In genomic region chr14:43812458-43812857, GRCm38 (mm10) we compare ENCODE assay signal across 12 mouse cellular contexts. TPM values are rescaled to one million over a fixed set of nuclear protein-coding genes. Genes with fewer than 3 reads are reported as not detected.
DNase-seq lines count a peak whose midpoint lies in the region; ATAC-seq and TF ChIP-seq lines count a peak whose summit lies in the region.
"Not testable (repeated sequence)": the region's sequence is repeated elsewhere in the genome, so short reads cannot be mapped to it uniquely, and the experiment has no call there.
"Had no signal": no experiment of that assay in that cellular context is flagged by ENCODE, and none has a peak within 500 bp of the region (broad histone marks: within the 10 kb centered on the region; RNA-seq: fewer than 3 reads in every experiment).

No protein-coding gene starts in this region.

- intact Hi-C loops in heart, postnatal 10 days (cut with DNase I), result not testable (repeated sequence)

- H3K36me3 ChIP-seq in CH12.LX (replicated peaks in 1 of 2; ENCODE audit: control insufficient read depth in 1 of 2, insufficient read depth in 1 of 2, low read length in 1 of 2); embryonic facial prominence, embryonic 11.5 days (replicated peaks; ENCODE audit: control insufficient read depth, insufficient read depth, low read depth, low read length); liver, embryonic 13.5 days; neural tube, embryonic 11.5 days (ENCODE audit: control insufficient read depth, insufficient read depth, low read length): not testable (repeated sequence)

- ATAC-seq in embryonic facial prominence, embryonic 11.5 days (replicated peaks; ENCODE audit: insufficient number of reproducible peaks, low FRiP score, low TSS enrichment, low read depth); liver, embryonic 13.5 days (ENCODE audit: low read depth); neural tube, embryonic 11.5 days (ENCODE audit: insufficient read depth, low FRiP score, low TSS enrichment): not testable (repeated sequence)

- H3K79me2 ChIP-seq in CH12.LX (replicated peaks; ENCODE audit: control insufficient read depth, extremely low read depth, insufficient read depth, poor library complexity, severe bottlenecking), result not testable (repeated sequence)

- H3K9ac ChIP-seq in CH12.LX (ENCODE audit: insufficient read depth, low read depth); embryonic facial prominence, embryonic 11.5 days (replicated peaks; ENCODE audit: low read length); liver, embryonic 13.5 days; neural tube, embryonic 11.5 days (ENCODE audit: low read length): not testable (repeated sequence)

- TF ChIP-seq RAD21 in CH12.LX (IDR thresholded peaks at IDR 0.05; ENCODE audit: low read depth, low read length), result peak; percentile 6

- TF ChIP-seq POLR2A in CH12.LX (IDR thresholded peaks at IDR 0.05; ENCODE audit: low read depth, low read length); bone marrow macrophage, adult 2 months (IDR thresholded peaks at IDR 0.05; ENCODE audit: borderline replicate concordance, low read depth, low read length): not testable (repeated sequence)

- peak; percentile 81 for DNase-seq in CH12.LX (ENCODE audit: extremely low read depth)
- DNase-seq in embryonic facial prominence, embryonic 11.5 days (ENCODE audit: low spot score), result peak; percentile 59
- DNase-seq in heart, postnatal 10 days, result peak; percentile 13 to 37
- peak; percentile 30 to 33 for DNase-seq in kidney, postnatal 4 days
- peak; percentile 29 for DNase-seq in liver, embryonic 13.5 days
- peak; percentile 29 for DNase-seq in neural tube, embryonic 11.5 days (ENCODE audit: low spot score)
- peak; percentile 13 for DNase-seq in thymus, postnatal 0 days (ENCODE audit: low spot score)

- 56% methylated on average over 6 of the region's 9 CpGs for WGBS in embryonic facial prominence, embryonic 11.5 days
- WGBS in liver, embryonic 13.5 days (ENCODE audit: insufficient replicate concordance), result 54% methylated on average over 8 of the region's 9 CpGs
- WGBS in neural tube, embryonic 11.5 days, result 71% methylated on average over 8 of the region's 9 CpGs

- in situ Hi-C loops in CH12.LX (cut with MboI; ENCODE audit: low pct_ligation_motif_present, low pct_unique_long_range_greater_than_20kb, low sequenced_read_pairs), result not testable (repeated sequence)

- H3K27me3 ChIP-seq in CH12.LX (replicated peaks); embryonic facial prominence, embryonic 11.5 days (ENCODE audit: control insufficient read depth, insufficient read depth, low read length); liver, embryonic 13.5 days; neural tube, embryonic 11.5 days (ENCODE audit: control insufficient read depth, insufficient read depth, low read length): not testable (repeated sequence)

- H3K4me3 ChIP-seq in CH12.LX (replicated peaks in 1 of 3; ENCODE audit: low read depth in 2 of 3, low read length in 2 of 3, poor library complexity in 1 of 3); bone marrow macrophage, adult 2 months (ENCODE audit: insufficient read depth, low read length); embryonic facial prominence, embryonic 11.5 days (ENCODE audit: low read depth, low read length); liver, embryonic 13.5 days (replicated peaks); neural tube, embryonic 11.5 days (ENCODE audit: low read depth, low read length): not testable (repeated sequence)

- dilution Hi-C loops in CH12.LX (cut with MboI; ENCODE audit: extremely low pct_ligation_motif_present, extremely low pct_unique_long_range_greater_than_20kb, low sequenced_read_pairs), result not testable (repeated sequence)

- not testable (repeated sequence) for H3K4me1 ChIP-seq in CH12.LX (ENCODE audit: control insufficient read depth in 1 of 2, insufficient read depth in 2 of 2); bone marrow macrophage, adult 2 months (ENCODE audit: control insufficient read depth, insufficient read depth, low read length); embryonic facial prominence, embryonic 11.5 days (ENCODE audit: control insufficient read depth, insufficient read depth, low read length); liver, embryonic 13.5 days (replicated peaks); neural tube, embryonic 11.5 days (ENCODE audit: control insufficient read depth, insufficient read depth, low read length)

- not testable (repeated sequence) for TF ChIP-seq EP300 in CH12.LX (IDR thresholded peaks at IDR 0.05; ENCODE audit: low read length)

- not testable (repeated sequence) for H3K9me3 ChIP-seq in CH12.LX (replicated peaks; ENCODE audit: low read length); embryonic facial prominence, embryonic 11.5 days (replicated peaks; ENCODE audit: control insufficient read depth, low read length); liver, embryonic 13.5 days (replicated peaks); neural tube, embryonic 11.5 days (ENCODE audit: control insufficient read depth, low read length)

- H3K4me2 ChIP-seq in CH12.LX (ENCODE audit: insufficient read depth, low read depth, poor library complexity, severe bottlenecking); embryonic facial prominence, embryonic 11.5 days (ENCODE audit: low read depth, low read length); liver, embryonic 13.5 days; neural tube, embryonic 11.5 days (ENCODE audit: low read depth): not testable (repeated sequence)

- not testable (repeated sequence) for H3K27ac ChIP-seq in CH12.LX (ENCODE audit: insufficient read depth, low read depth); bone marrow macrophage, adult 2 months (ENCODE audit: insufficient read depth, low read depth, low read length); embryonic facial prominence, embryonic 11.5 days (replicated peaks; ENCODE audit: low read depth, low read length); liver, embryonic 13.5 days; neural tube, embryonic 11.5 days (ENCODE audit: low read depth, low read length)

- peak; percentile 44 to 49 for TF ChIP-seq CTCF in CH12.LX (conservative IDR thresholded peaks at IDR 0.05 in 1 of 2, IDR thresholded peaks at IDR 0.05 in 1 of 2; ENCODE audit: low read depth in 2 of 2, low read length in 2 of 2)
- 0 out of 2 replicates have a peak, but pooled peaks have one; percentile 22 for TF ChIP-seq CTCF in bone marrow macrophage, adult 2 months (IDR thresholded peaks at IDR 0.05; ENCODE audit: low read depth, low read length)

TF ChIP-seq in CH12.LX, 34 proteins besides CTCF, POLR2A, EP300 and RAD21:
- TF ChIP-seq SMC3 (IDR thresholded peaks at IDR 0.05; ENCODE audit: low read depth, low read length), result peak; percentile 14; the same call in 1 of the 2 replicates

RNA-seq across cellular contexts. Expression of gene Gm8180, which starts 27.9 kb away (rescaled TPM):
- total RNA-seq in CH12.LX (2012; rRNA removed) (not detected in 2 replicates), CH12.LX (2014; rRNA removed) (not detected in 2 replicates)
- not detected in 2 replicates for polyA plus RNA-seq in CH12.LX (2012; ENCODE audit: insufficient read length, low read depth)
- not detected in 2 replicates for polyA plus RNA-seq in bone marrow macrophage, adult 2 months (2012; ENCODE audit: insufficient read depth, insufficient read length, missing spikeins)
- not detected in 2 replicates for polyA plus RNA-seq in embryonic facial prominence, embryonic 11.5 days (2014; fragmentation: Nextera tagmentation; extraction: Ambion mirVana)
- total RNA-seq in heart, postnatal 10 days (2021), result not detected
- polyA plus RNA-seq in liver, embryonic 13.5 days (2015; fragmentation: Nextera tagmentation; extraction: Ambion mirVana), result not detected in 2 replicates
- polyA plus RNA-seq in neural tube, embryonic 11.5 days (2014; fragmentation: Nextera tagmentation; extraction: Ambion mirVana), result not detected in 2 replicates
- polyA plus RNA-seq in thymus, postnatal 0 days (2015; fragmentation: Nextera tagmentation; extraction: Ambion mirVana), result not detected in 2 replicates
- polyA plus RNA-seq: gonadal fat pad, adult 2 months; inflammation-experienced regulatory T-cells, adult 6 months; liver, embryonic 16.5 days; neural tube, embryonic 14.5 days had no signal

Comparison
In these comparisons a context has a peak if more than half of its experiments do, and no peak if none do; other contexts are left out.
1. DNase-seq: peak in every context shown above with its lines; median percentile 81 in CH12.LX; 59 in embryonic facial prominence, embryonic 11.5 days; 32 in kidney, postnatal 4 days; 29 in liver, embryonic 13.5 days; 29 in neural tube, embryonic 11.5 days; 25 in heart, postnatal 10 days; 13 in thymus, postnatal 0 days.